Mouse (Mus musculus) layer of hippocampus, adult 2 months (tissue): ENCODE data around the gene Scp2. TPM values are rescaled to one million over a fixed set of nuclear protein-coding genes. Genes with fewer than 3 reads are reported as not detected.

Source experiments
- DNase-seq, 2 experiments: peaks; one replicate each; pipeline ENCODE4 v3.0.0; 2022; ENCODE audit warnings: low spot score in 2 of 2
- H3K27ac ChIP-seq: fragments of 200-600 bp; 2 replicates; pipeline ENCODE4 v1.8.1; 2022
- H3K4me3 ChIP-seq: fragments of 200-600 bp; 2 replicates; pipeline ENCODE4 v1.8.1; 2022; ENCODE audit warnings: mild to moderate bottlenecking
- CTCF ChIP-seq: fragments of 200-600 bp; conservative IDR thresholded peaks from 2 replicates; pipeline ENCODE4 v1.8.1; 2022; ENCODE audit warnings: antibody characterized with exemption, mild to moderate bottlenecking, moderate library complexity
- microRNA-seq, 2 experiments: library from miRNA; unstranded; fragments of <30 nt; microRNA quantifications; one replicate each; pipeline ENCODE4 v1.2.0; 2021
- total RNA-seq, 2 experiments: library from RNA; stranded (reverse); gene quantifications; 2 replicates each; pipeline ENCODE4 v1.2.3; 2021

Gene Scp2
- total RNA-seq, 2 experiments from 2014 or later, result 91.8 to 96.0 TPM

DNA sequence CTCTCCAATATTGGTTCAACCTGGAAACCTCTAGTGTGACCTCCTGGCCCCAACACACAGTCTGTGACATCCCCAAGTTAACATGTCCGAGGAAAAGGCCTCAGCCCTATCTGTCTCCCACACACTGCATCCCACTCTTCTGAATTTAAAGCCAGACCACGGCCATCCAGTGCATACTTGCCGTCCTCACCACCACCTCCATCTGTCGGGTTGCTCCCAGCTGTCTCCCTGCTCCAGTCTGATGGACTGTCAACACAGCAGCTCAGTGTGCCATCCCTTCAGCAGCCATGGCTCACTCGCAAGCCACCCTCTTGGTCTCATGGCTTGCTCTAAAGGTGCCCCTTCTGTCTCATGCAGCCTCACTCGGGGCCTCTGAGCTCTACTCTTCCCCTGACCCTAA, 149.1 kb downstream of the Scp2 start:
- Histone ChIP-seq H3K4me3 (no peak overlapping the region), H3K27ac (no peak overlapping the region)
- no peak for DNase-seq
- no peak for TF ChIP-seq CTCF

DNA sequence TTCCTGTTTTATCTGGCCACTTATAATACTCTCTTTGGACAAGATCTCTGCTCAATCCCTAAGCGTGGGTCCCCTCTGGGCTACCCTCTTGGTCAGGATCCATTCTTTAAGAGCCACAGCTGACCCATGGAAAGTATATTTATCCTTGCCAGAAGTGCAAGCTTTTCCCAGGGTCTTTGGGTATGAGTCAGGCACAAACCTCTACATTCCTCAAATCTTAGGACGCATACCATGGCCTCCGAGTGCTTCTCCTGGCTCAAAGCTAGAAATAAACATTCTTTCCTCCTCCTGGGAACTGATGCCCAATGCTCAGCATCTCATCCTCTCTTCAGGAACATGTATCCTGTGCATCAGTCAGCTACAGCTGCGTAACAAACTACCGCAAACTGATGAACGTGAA, 149.8 kb downstream of the Scp2 start:
- H3K27ac ChIP-seq, result no peak overlapping the region
- H3K4me3 ChIP-seq, result no peak overlapping the region
- no peak for DNase-seq
- TF ChIP-seq CTCF, result no peak

Small RNAs within 50 kb of the gene (microRNA-seq; reads per million reads assigned to microRNA genes)
- gene Mir6397, result 0 reads per million in 2 experiments

Other genes starting within 250 kb of the Scp2 start
- 1 to 10 TPM; 6.6 to 8.5 TPM for gene Cpt2, start 221.4 kb downstream of the Scp2 start, total RNA-seq
- gene Slc1a7, start 176.7 kb downstream of the Scp2 start, total RNA-seq, result not detected
- 10 to 100 TPM; 10.2 to 10.4 TPM for gene Podn, start 48.6 kb downstream of the Scp2 start, total RNA-seq
- 10 to 100 TPM; 20.2 to 21.1 TPM for gene Echdc2, start 20.4 kb upstream of the Scp2 start, total RNA-seq
- not detected for gene Zyg11a, start 73.0 kb upstream of the Scp2 start, total RNA-seq
- gene Zyg11b, start 156.1 kb upstream of the Scp2 start, total RNA-seq, result 10 to 100 TPM; 96.1 to 99.5 TPM
- 10 to 100 TPM; 28.8 to 31.6 TPM for gene Coa7, start 183.1 kb upstream of the Scp2 start, total RNA-seq
- not detected for gene Shisal2a, start 238.4 kb upstream of the Scp2 start, total RNA-seq